Mouse (Mus musculus): ENCODE measurements around the gene Csnk2a2. TPM values are rescaled to one million over a fixed set of nuclear protein-coding genes. Genes with fewer than 3 reads are reported as not detected.

Csnk2a2 gene
- polyA plus RNA-seq, 1 experiment from 2014 or later = 10.3 TPM

GRCm38 (mm10) chr8:95445042-95445441, 44.8 kb downstream of the Csnk2a2 start:
- H3K4me3 ChIP-seq (replicated peaks; ENCODE audit: low read length) = no peak overlapping the region
- H3K9me3 ChIP-seq (ENCODE audit: control insufficient read depth, low read length) = no peaks in the 10 kb centered on the region
- no peak overlapping the region for H3K4me2 ChIP-seq (ENCODE audit: low read length)
- H3K4me1 ChIP-seq (replicated peaks; ENCODE audit: control insufficient read depth, insufficient read depth, low read length) = no peaks in the 10 kb centered on the region
- H3K27ac ChIP-seq (ENCODE audit: low read length) = no peak overlapping the region
- no peaks in the 10 kb centered on the region for H3K27me3 ChIP-seq (replicated peaks; ENCODE audit: control insufficient read depth, insufficient read depth, low read length)
- ATAC-seq = no peak
- 82% methylated on average over 4 of the region's 4 CpGs for whole genome bisulfite sequencing
- peaks cover 2% of the 10 kb centered on the region for H3K36me3 ChIP-seq (ENCODE audit: control insufficient read depth, insufficient read depth)
- no peak overlapping the region for H3K9ac ChIP-seq (replicated peaks; ENCODE audit: low read depth, low read length)

- WGBS = 68% methylated on average over 5 of the region's 5 CpGs
- Histone ChIP-seq H3K9ac (replicated peaks; ENCODE audit: low read depth, low read length) (no peak overlapping the region), H3K27me3 (replicated peaks; ENCODE audit: control insufficient read depth, insufficient read depth, low read length) (no peaks in the 10 kb centered on the region), H3K4me2 (ENCODE audit: low read length) (no peak overlapping the region), H3K36me3 (ENCODE audit: control insufficient read depth, insufficient read depth) (no peaks in the 10 kb centered on the region), H3K4me3 (replicated peaks; ENCODE audit: low read length) (no peak overlapping the region), H3K27ac (ENCODE audit: low read length) (no peak overlapping the region), H3K9me3 (ENCODE audit: control insufficient read depth, low read length) (no peaks in the 10 kb centered on the region), H3K4me1 (replicated peaks; ENCODE audit: control insufficient read depth, insufficient read depth, low read length) (no peaks in the 10 kb centered on the region)
- ATAC-seq = no peak
These were observed 48.3 kb downstream of the Csnk2a2 start for GRCm38 (mm10) chr8:95441491-95442039.

- Histone ChIP-seq H3K9me3 (ENCODE audit: control insufficient read depth, low read length) (no peaks in the 10 kb centered on the region), H3K4me2 (ENCODE audit: low read length) (no peak overlapping the region), H3K27ac (ENCODE audit: low read length) (no peak overlapping the region), H3K9ac (replicated peaks; ENCODE audit: low read depth, low read length) (no peak overlapping the region), H3K4me3 (replicated peaks; ENCODE audit: low read length) (no peak overlapping the region), H3K27me3 (replicated peaks; ENCODE audit: control insufficient read depth, insufficient read depth, low read length) (no peaks in the 10 kb centered on the region), H3K36me3 (ENCODE audit: control insufficient read depth, insufficient read depth) (no peaks in the 10 kb centered on the region), H3K4me1 (replicated peaks; ENCODE audit: control insufficient read depth, insufficient read depth, low read length) (no peaks in the 10 kb centered on the region; the same call in 1 of the 2 replicates)
- ATAC-seq = no peak
- 87% methylated on average over 5 of the region's 5 CpGs for WGBS
These were observed 49.6 kb downstream of the Csnk2a2 start for GRCm38 (mm10) chr8:95440168-95440709.

- WGBS = 95% methylated on average over 2 of the region's 2 CpGs
These were observed 50.4 kb downstream of the Csnk2a2 start for GRCm38 (mm10) chr8:95439421-95439820.

GRCm38 (mm10) chr8:95437341-95437992, 52.4 kb downstream of the Csnk2a2 start:
- H3K27me3 ChIP-seq (replicated peaks; ENCODE audit: control insufficient read depth, insufficient read depth, low read length) = no peaks in the 10 kb centered on the region
- H3K27ac ChIP-seq (ENCODE audit: low read length) = no peak overlapping the region
- peaks cover 15% of the 10 kb centered on the region for H3K4me1 ChIP-seq (replicated peaks; ENCODE audit: control insufficient read depth, insufficient read depth, low read length)
- H3K9ac ChIP-seq (replicated peaks; ENCODE audit: low read depth, low read length) = no peak overlapping the region
- no peak overlapping the region for H3K4me3 ChIP-seq (replicated peaks; ENCODE audit: low read length)
- H3K4me2 ChIP-seq (ENCODE audit: low read length) = no peak overlapping the region
- 42% methylated on average over 5 of the region's 5 CpGs for WGBS
- H3K36me3 ChIP-seq (ENCODE audit: control insufficient read depth, insufficient read depth) = no peaks in the 10 kb centered on the region
- ATAC-seq = no peak
- H3K9me3 ChIP-seq (ENCODE audit: control insufficient read depth, low read length) = no peaks in the 10 kb centered on the region

More at GRCm38 (mm10) chr8:95439421-95439820, 50.4 kb downstream of the Csnk2a2 start:
- Histone ChIP-seq H3K27me3 (replicated peaks; ENCODE audit: control insufficient read depth, insufficient read depth, low read length) (no peaks in the 10 kb centered on the region), H3K4me3 (replicated peaks; ENCODE audit: low read length) (no peak overlapping the region), H3K4me1 (replicated peaks; ENCODE audit: control insufficient read depth, insufficient read depth, low read length) (no peaks in the 10 kb centered on the region; the same call in 1 of the 2 replicates), H3K9ac (replicated peaks; ENCODE audit: low read depth, low read length) (no peak overlapping the region), H3K27ac (ENCODE audit: low read length) (no peak overlapping the region), H3K9me3 (ENCODE audit: control insufficient read depth, low read length) (no peaks in the 10 kb centered on the region), H3K4me2 (ENCODE audit: low read length) (no peak overlapping the region), H3K36me3 (ENCODE audit: control insufficient read depth, insufficient read depth) (no peaks in the 10 kb centered on the region)
- ATAC-seq = no peak

GRCm38 (mm10) chr8:95435930-95436329, 53.9 kb downstream of the Csnk2a2 start:
- Histone ChIP-seq H3K9me3 (ENCODE audit: control insufficient read depth, low read length) (no peaks in the 10 kb centered on the region), H3K9ac (replicated peaks; ENCODE audit: low read depth, low read length) (no peak overlapping the region), H3K4me2 (ENCODE audit: low read length) (no peak overlapping the region), H3K27ac (ENCODE audit: low read length) (no peak overlapping the region), H3K36me3 (ENCODE audit: control insufficient read depth, insufficient read depth) (no peaks in the 10 kb centered on the region), H3K27me3 (replicated peaks; ENCODE audit: control insufficient read depth, insufficient read depth, low read length) (no peaks in the 10 kb centered on the region), H3K4me1 (replicated peaks; ENCODE audit: control insufficient read depth, insufficient read depth, low read length) (peaks cover 24% of the 10 kb centered on the region), H3K4me3 (replicated peaks; ENCODE audit: low read length) (no peak overlapping the region)
- WGBS = 88% methylated on average over 3 of the region's 3 CpGs
- no peak for ATAC-seq

- H3K27me3 ChIP-seq (replicated peaks; ENCODE audit: control insufficient read depth, insufficient read depth, low read length) = no peaks in the 10 kb centered on the region
- H3K9ac ChIP-seq (replicated peaks; ENCODE audit: low read depth, low read length) = no peak overlapping the region
- H3K4me3 ChIP-seq (replicated peaks; ENCODE audit: low read length) = no peak overlapping the region
- WGBS = 77% methylated on average over 9 of the region's 9 CpGs
- H3K4me2 ChIP-seq (ENCODE audit: low read length) = peak overlapping the region; percentile 52
- no peak for ATAC-seq
- H3K9me3 ChIP-seq (ENCODE audit: control insufficient read depth, low read length) = no peaks in the 10 kb centered on the region
- peaks cover 27% of the 10 kb centered on the region for H3K4me1 ChIP-seq (replicated peaks; ENCODE audit: control insufficient read depth, insufficient read depth, low read length)
- H3K27ac ChIP-seq (ENCODE audit: low read length) = no peak overlapping the region; the same call in 1 of the 2 replicates
- no peaks in the 10 kb centered on the region for H3K36me3 ChIP-seq (ENCODE audit: control insufficient read depth, insufficient read depth)
These were observed 54.4 kb downstream of the Csnk2a2 start for GRCm38 (mm10) chr8:95435471-95435870.

GRCm38 (mm10) chr8:95434686-95435439, 55.0 kb downstream of the Csnk2a2 start, which contains the start of gene Cfap20:
Gene Cfap20 (minus strand): TSS chr8:95434869.
- Histone ChIP-seq H3K36me3 (ENCODE audit: control insufficient read depth, insufficient read depth) (no peaks in the 10 kb centered on the region), H3K9ac (replicated peaks; ENCODE audit: low read depth, low read length) (peak within 1 kb of the TSS; percentile 69), H3K27ac (ENCODE audit: low read length) (peak within 1 kb of the TSS; percentile 83), H3K4me2 (ENCODE audit: low read length) (peak within 1 kb of the TSS; percentile 80), H3K9me3 (ENCODE audit: control insufficient read depth, low read length) (no peaks in the 10 kb centered on the region), H3K4me3 (replicated peaks; ENCODE audit: low read length) (peak within 1 kb of the TSS; percentile 63), H3K27me3 (replicated peaks; ENCODE audit: control insufficient read depth, insufficient read depth, low read length) (no peaks in the 10 kb centered on the region), H3K4me1 (replicated peaks; ENCODE audit: control insufficient read depth, insufficient read depth, low read length) (peaks cover 33% of the 10 kb centered on the region)
- peak; percentile 96 for ATAC-seq
- WGBS = under 1% methylated on average over 50 of the region's 51 CpGs

GRCm38 (mm10) chr8:95434233-95434632, 55.6 kb downstream of the Csnk2a2 start:
- Histone ChIP-seq H3K9ac (replicated peaks; ENCODE audit: low read depth, low read length) (peak overlapping the region; percentile 69), H3K27ac (ENCODE audit: low read length) (peak overlapping the region; percentile 83), H3K36me3 (ENCODE audit: control insufficient read depth, insufficient read depth) (no peaks in the 10 kb centered on the region), H3K4me3 (replicated peaks; ENCODE audit: low read length) (peak overlapping the region; percentile 63), H3K4me2 (ENCODE audit: low read length) (peak overlapping the region; percentile 80), H3K4me1 (replicated peaks; ENCODE audit: control insufficient read depth, insufficient read depth, low read length) (peaks cover 40% of the 10 kb centered on the region), H3K9me3 (ENCODE audit: control insufficient read depth, low read length) (no peaks in the 10 kb centered on the region), H3K27me3 (replicated peaks; ENCODE audit: control insufficient read depth, insufficient read depth, low read length) (no peaks in the 10 kb centered on the region)
- WGBS = under 1% methylated on average over 25 of the region's 25 CpGs
- ATAC-seq = no peak; the same call in 1 of the 2 replicates

All from forebrain, embryonic 16.5 days (tissue).